Mouse (Mus musculus) kidney, adult 2 months (tissue): ENCODE measurements at regions not wholly inside any gene's neighbourhood (a gene's known extent, or its start where the extent isn't known, plus 50 kb on each side); places are given as distances from the start of the nearest gene placed in this dataset.

ENCODE experiments used
- CTCF ChIP-seq: fragments of 200-500 bp; conservative IDR thresholded peaks from 2 replicates; pipeline ENCODE4 v1.5.1; 2011; ENCODE audit warnings: low read depth, mild to moderate bottlenecking, control low read depth, low read length, moderate library complexity, mixed read lengths; ENCODE audit not compliant: insufficient read depth, insufficient read length
- POLR2A ChIP-seq: fragments of 200-500 bp; IDR thresholded peaks from one replicate; pipeline ENCODE4 v1.6.1; 2011; ENCODE audit warnings: low read depth, low read length, control low read depth

- TF ChIP-seq POLR2A (no peak), CTCF (no peak)
Measured at GRCm38 (mm10) chr14:102718558-102718957, 263.9 kb downstream of the Kctd12 start.
